In the genomic region with DNA sequence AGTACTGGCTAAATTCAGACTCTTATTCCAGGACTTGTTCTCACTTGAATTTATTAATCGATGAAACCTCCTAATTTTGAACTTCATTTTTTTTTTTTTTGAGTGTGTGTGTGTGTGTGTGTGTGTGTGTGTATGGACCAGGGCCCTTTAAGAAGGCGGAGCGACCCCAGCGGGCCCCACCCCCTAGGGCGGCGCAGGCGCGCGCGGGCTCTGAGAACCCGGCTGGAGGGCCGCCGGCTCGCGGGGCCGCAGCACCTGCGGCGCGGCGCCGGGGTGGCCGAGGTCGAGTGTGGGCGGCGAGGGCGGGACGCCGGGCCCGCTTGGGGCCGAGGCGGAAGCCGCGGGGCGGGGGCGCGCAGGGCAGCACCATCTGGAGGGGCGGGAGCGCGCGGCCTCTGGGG, we compare ENCODE assay signal across 7 mouse cellular contexts. TPM values are rescaled to one million over a fixed set of nuclear protein-coding genes. Genes with fewer than 3 reads are reported as not detected.
DNase-seq lines count a peak whose midpoint lies in the region; ATAC-seq lines count a peak whose summit lies in the region.

TSS of gene Tnk2 (plus strand) at position 214 of the 401 bp plus-strand sequence.

- intact Hi-C loops in left cerebral cortex, postnatal 14 days (cut with DNase I), result loop anchor here (2.0 kb wide), 1 partner anchor 17 kb away; no protein-coding TSS in a partner anchor

- no peaks in the 10 kb centered on the region for H3K9me3 ChIP-seq in intestine, embryonic 14.5 days (ENCODE audit: control insufficient read depth, low read length)

- DNase-seq in adrenal gland, adult 2 months, result peak; percentile 94
- DNase-seq in embryo, embryonic 10 days (ENCODE audit: low spot score), result peak; percentile 87
- DNase-seq in gastrocnemius, postnatal 25 days, result peak; percentile 87
- DNase-seq in intestine, embryonic 14.5 days (ENCODE audit: low spot score), result peak; percentile 90
- peak; percentile 81 to 85 for DNase-seq in left cerebral cortex, postnatal 14 days (ENCODE audit: low spot score in 2 of 2)
- peak; percentile 91 for DNase-seq in mesoderm, embryonic 11.5 days (ENCODE audit: low read depth, low spot score)
- DNase-seq in skeletal muscle tissue, adult 2 months (ENCODE audit: low read depth, low spot score), result peak; percentile 70

- H3K4me2 ChIP-seq in intestine, embryonic 14.5 days (ENCODE audit: low read length), result peak within 1 kb of the TSS; percentile 81

- WGBS in intestine, embryonic 14.5 days, result under 1% methylated on average over 33 of the region's 40 CpGs

- peaks cover 24% of the 10 kb centered on the region for H3K4me1 ChIP-seq in intestine, embryonic 14.5 days (replicated peaks; ENCODE audit: control insufficient read depth, insufficient read depth, low read length)

- peak within 1 kb of the TSS; percentile 77 for H3K27ac ChIP-seq in intestine, embryonic 14.5 days (ENCODE audit: low read depth)

- H3K9ac ChIP-seq in intestine, embryonic 14.5 days (ENCODE audit: low read length), result peak within 1 kb of the TSS; percentile 83

- peak within 1 kb of the TSS; percentile 79 for H3K4me3 ChIP-seq in intestine, embryonic 14.5 days (ENCODE audit: low read depth, low read length)

- H3K36me3 ChIP-seq in intestine, embryonic 14.5 days (ENCODE audit: control insufficient read depth, insufficient read depth, low read length), result no peaks in the 10 kb centered on the region

- peak; percentile 84 for ATAC-seq in intestine, embryonic 14.5 days (replicated peaks; ENCODE audit: low FRiP score, low TSS enrichment, low read depth)

- H3K27me3 ChIP-seq in intestine, embryonic 14.5 days (replicated peaks; ENCODE audit: control insufficient read depth, insufficient read depth, low read length), result no peaks in the 10 kb centered on the region

RNA-seq across cellular contexts. Expression of gene Tnk2, which starts in this region (rescaled TPM):
- 10 to 100 TPM; 26.5 to 47.4 TPM for total RNA-seq in adrenal gland, adult 2 months (2021)
- polyA plus RNA-seq in adrenal gland, adult 2 months (2012; rRNA removed), result 100 and 110 TPM in 2 replicates
- 10 to 100 TPM; 35.7 to 41.4 TPM for total RNA-seq in gastrocnemius, postnatal 25 days (2021)
- polyA plus RNA-seq in intestine, embryonic 14.5 days (2014; fragmentation: Nextera tagmentation; extraction: Ambion mirVana), result 11.1 and 13.0 TPM in 2 replicates
- 100 to 1,000 TPM; 112 TPM for total RNA-seq in left cerebral cortex, postnatal 14 days (2021)

Comparison
In these comparisons a context has a peak if more than half of its experiments do, and no peak if none do; other contexts are left out.
1. Peak in every context shown above with its lines: DNase-seq, ATAC-seq, H3K4me3 ChIP-seq and H3K27ac ChIP-seq.